Mouse (Mus musculus): ENCODE measurements around the gene Ints3.
"Not testable (repeated sequence)": the region's sequence is repeated elsewhere in the genome, so short reads cannot be mapped to it uniquely, and the experiment has no call there.

Gene Ints3

DNA sequence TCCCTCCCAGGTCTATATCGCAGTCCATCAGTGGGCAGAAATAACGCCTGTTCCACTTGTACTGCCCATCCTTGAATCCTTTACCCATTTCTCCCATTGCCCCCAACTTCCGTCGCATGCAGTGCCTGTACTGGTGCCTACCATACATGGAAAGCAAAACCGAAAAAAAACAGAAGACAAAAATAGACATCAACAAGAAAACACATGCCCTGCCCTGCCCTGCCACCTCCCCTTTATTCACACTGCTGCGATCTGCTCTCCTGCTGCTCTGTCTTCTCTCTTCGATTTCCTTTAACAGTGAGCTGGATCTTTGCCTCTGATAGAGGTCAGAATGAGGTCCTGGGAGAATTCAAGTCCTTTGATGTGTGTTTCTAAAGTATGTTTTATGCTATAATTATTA, 75.5 kb downstream of the Ints3 start:
- in situ Hi-C loops (cut with MboI) = no loop called here

GRCm38 (mm10) chr3:90347847-90348246, 85.6 kb downstream of the Ints3 start:
- in situ Hi-C loops (cut with MboI) = no loop called here

DNA sequence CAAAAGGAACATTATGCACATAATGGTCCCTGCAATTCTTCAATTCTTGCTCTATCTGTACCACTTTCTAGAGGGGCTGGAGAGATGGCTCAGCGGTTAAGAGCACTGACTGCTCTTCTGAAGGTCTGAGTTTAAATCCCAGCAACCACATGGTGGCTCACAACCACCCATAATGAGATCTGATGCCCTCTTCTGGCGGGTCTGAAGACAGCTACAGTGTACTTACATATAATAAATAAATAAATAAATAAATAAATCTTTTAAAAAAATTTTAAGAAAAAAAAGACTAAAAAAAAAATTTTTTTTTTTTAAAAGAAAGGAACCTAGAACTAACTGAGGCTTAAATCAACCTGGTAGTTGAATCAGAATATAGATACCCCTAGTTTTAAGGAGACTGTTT, 90.6 kb downstream of the Ints3 start:
- in situ Hi-C loops (cut with MboI) = not testable (repeated sequence)

All from mature B cell (primary cell).